Mouse (Mus musculus) cortical plate, adult 2 months (tissue): ENCODE measurements around the gene Gm10100.

ENCODE experiments used
- CTCF ChIP-seq: fragments of 200-500 bp; IDR thresholded peaks from 2 replicates; pipeline ENCODE4 v1.5.1; 2011; ENCODE audit warnings: mild to moderate bottlenecking, control low read depth, low read length; ENCODE audit not compliant: insufficient read depth; ENCODE audit errors: extremely low read depth
- POLR2A ChIP-seq: fragments of 200-500 bp; IDR thresholded peaks from 2 replicates; pipeline ENCODE4 v1.6.1; 2011; ENCODE audit warnings: mild to moderate bottlenecking, low read length, control low read depth; ENCODE audit not compliant: insufficient read depth; ENCODE audit errors: extremely low read depth

DNA sequence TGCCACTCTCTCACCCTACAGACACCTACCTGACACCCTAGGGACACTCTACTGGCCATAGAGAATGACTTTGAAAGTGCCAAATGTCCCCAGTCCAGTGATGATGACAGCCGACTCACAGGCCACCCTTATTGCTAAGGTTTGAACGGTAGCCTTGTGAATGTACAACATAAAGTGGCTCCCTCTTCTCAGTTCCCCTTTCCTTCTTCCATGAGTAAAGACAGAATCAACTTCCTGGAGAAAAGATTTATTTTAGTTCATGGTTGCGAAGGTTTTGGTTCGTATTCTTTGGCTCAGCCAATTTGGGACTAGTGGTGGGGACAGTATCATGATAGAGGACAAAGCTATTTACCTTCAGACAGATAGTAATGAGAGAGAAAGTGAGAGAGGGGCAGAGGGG, 12.6 kb downstream of the Gm10100 start:
- TF ChIP-seq CTCF (no peak), POLR2A (no peak)
